Mouse (Mus musculus): ENCODE results near the gene 4930507D05Rik.
"Not testable (repeated sequence)": the region's sequence is repeated elsewhere in the genome, so short reads cannot be mapped to it uniquely, and the experiment has no call there.

4930507D05Rik gene

GRCm38 (mm10) chr10:62449364-62450279 is at the start of gene 4930507D05Rik, which contains the start of gene Supv3l1:
TSS of gene 4930507D05Rik (plus strand) at chr10:62449489.
TSS of gene Supv3l1 (minus strand) at chr10:62449738.
- peak; percentile 95 for DNase-seq

DNA sequence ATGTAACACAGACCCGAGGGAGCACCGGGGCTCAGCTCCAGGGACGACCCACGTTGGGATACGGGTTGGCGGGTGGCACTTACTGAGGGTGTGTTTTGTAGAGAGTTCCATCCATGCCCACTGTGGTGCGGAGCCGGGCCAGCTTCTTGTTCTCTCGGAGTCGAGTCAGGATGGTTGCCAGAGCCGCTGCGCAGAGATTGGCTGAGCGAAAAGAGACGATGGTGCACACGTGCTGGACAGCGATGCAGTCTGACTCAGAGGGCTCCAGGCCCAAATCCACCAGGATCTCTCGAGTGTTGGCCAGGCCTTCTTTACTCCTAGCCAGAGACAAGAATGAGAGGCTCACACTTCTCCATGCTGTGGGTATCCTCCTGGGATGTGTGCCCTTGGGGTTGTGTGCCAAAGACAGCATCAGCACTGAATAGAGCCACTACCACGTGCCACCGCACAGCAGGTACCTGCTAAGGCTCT is 47.6 kb upstream of the 4930507D05Rik start:
- DNase-seq: no peak

- DNase-seq: peak; percentile 20
Observed at GRCm38 (mm10) chr10:62404901-62405300, 44.4 kb upstream of the 4930507D05Rik start.

DNA sequence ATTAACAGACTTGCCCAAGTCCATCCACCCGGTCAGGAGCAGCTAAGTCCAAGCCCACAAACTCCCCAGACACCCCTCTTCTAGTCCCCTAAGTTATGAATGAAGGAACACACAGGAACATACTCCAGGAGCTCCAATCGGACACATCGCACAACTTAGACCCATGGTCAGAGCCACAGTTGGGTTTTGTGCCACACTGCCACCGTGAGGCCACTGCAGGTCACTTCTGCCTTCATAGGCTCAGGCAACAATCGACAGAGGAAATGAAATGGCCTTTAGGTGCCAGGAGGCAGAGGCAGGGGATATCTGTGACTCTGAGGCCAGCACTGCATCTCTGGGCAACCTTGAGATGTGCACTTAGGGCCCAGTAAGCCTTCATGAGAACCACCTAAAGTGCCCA is 38.3 kb upstream of the 4930507D05Rik start:
- peak; percentile 87 for DNase-seq

- DNase-seq: peak; percentile 70
Observed at GRCm38 (mm10) chr10:62411431-62412410, 37.6 kb upstream of the 4930507D05Rik start.

DNA sequence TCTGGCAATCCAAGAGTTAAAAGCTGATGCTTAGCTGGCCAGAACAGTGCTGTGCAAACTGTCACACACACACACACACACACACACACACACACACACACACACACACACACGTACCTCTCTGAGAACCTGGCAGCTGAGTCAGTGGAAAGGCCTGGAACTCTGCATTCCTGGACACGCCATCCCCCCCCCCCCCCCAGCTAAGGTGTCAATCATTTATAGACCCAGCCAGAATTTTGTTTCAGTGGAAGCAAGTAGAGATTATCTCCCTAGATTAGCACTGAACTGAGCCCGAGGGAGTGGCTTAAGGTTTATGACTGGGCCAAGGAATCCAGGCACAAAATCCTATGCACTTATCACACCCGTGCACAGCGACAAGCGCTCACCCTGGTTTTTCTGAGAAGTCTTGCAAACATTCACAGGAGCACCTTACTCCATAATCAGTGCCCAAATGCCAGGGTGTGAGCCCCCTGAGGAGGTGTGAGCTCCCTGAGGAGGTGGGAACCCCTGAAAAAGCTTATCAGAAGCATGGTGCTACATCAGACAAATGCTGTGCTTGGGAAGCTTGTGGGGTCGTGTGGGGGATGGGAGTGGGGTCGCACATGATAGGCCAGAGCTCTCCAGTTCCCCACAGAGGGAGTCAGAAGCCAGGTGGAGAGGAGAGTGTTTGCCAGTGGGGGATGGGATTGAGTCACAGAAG is 36.2 kb upstream of the 4930507D05Rik start:
- DNase-seq: peak; percentile 57

DNA sequence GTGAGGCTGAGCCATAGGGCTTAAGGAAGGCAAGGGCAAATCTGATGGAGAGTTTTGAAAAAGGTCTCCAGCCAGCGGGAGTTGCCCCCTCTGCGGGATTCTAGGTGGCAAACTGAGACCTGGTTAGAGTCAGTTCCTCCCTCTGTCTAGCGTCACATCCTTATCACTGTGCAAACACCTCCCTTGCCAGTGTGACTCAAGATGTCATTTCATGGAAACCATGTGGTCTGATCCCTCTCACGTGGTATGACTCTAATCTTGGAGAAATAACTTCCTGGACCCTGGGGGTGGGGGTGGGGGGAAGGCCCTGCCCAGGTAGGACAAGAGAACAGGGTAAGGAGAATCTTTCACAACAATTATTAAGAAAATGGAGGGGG is 35.7 kb upstream of the 4930507D05Rik start:
- no peak for DNase-seq

DNA sequence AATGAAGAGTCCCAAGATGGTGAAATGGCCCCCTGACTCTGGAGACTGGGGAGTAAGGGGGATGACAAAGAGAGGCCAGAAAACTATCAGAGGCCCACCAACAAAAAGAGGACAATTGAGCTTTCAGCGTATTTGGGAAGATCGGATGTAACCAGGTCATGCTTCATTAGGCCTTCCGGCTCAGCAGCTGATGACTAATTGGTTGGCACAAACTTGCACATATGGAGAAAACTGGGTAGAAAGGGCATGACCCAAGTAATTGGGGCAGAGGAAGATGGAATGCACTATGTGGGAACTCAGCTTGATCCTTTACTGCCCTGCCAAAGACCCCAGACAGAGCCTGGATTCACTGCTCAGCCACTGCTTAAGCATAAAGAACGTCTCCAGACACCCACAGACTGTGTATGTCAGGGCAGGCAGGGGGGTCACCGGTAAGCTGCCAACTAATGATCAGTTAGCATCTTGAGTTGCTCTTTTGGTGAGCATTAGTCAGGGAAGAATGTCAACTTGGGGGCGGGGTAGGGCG is 30.4 kb upstream of the 4930507D05Rik start:
- DNase-seq: peak; percentile 97

- no peak for DNase-seq
Observed at GRCm38 (mm10) chr10:62419422-62419821, 29.9 kb upstream of the 4930507D05Rik start.

DNA sequence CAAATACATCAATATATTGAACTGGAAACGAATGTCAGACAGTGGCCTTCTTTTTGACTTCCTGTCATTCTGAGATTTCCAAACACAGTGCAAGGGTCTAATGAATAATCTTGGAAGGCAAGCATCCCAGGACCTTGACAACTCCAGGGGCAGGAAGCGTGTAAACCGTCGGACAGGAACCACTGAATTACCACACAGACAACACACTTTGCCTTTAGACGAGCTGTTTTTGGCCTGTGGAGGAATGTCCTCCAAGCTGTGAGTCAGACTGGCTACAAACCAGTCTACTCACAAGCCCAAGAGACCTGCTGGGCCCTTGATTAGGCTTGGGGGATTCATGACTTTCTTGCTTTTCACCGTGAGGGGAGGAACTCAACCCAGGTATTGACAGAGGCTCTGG is 28.9 kb upstream of the 4930507D05Rik start:
- DNase-seq: no peak

GRCm38 (mm10) chr10:62421127-62421526 is 28.2 kb upstream of the 4930507D05Rik start:
- DNase-seq: peak; percentile 45

- peak; percentile 56 for DNase-seq
Observed at GRCm38 (mm10) chr10:62422255-62422654, 27.0 kb upstream of the 4930507D05Rik start, which contains the start of gene Hkdc1. TSS of gene Hkdc1 (minus strand) at chr10:62422491.

DNA sequence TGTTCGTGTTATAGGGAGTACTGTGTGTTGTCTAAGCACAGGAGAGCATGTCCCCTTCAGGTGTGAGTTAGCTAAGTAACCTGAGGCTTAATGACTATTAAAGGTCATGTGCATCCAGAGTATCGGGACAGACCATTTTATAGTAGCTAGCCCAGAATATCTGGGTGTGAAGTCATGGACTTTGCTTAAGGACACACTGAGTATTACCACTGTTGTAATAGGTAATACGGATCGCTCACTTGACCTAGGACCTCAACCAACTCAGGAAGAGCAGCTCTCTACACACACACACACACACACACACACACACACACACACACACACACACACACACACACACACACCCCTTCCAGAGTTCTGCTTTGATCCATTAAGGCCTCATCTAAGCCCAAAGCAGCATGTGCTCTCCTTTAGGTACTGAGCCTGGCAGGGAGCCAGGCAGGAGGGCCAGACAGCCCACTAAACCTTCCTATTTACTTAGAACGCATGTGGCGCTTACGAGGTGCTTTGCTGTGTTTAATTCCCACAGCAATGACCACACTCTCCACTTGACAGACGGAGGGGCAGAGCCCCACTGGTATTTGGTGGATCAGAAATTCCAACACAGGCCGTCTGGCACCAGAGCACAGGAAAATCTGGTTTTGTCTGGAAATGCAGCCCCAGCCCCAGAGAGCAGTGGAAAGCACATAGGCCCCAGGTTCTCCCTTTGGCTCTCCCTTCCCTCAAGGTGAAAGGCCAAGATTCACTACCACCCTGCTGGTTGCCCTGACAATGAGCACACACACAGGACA is 24.0 kb upstream of the 4930507D05Rik start:
- peak; percentile 37 for DNase-seq

- no peak for DNase-seq
Observed at GRCm38 (mm10) chr10:62430427-62430826, 18.9 kb upstream of the 4930507D05Rik start.

DNA sequence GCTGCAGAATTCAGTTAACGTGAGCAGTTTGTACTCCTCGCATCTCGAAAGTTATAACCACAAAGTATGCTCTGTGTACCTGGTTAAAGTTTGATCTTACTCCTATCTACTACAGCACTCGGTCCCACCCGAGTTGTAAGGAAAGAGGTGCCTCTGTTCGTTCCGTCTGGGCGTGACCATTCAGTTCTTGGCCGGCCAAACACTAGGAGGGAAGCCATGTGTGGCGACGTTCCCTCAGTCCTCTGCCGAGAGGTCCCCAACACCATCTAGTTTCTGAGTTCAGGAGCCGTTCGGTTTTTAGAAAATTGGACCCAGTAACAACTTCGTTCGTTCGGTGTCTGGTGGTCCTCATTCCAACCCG is 971 bp downstream of the 4930507D05Rik start:
- no peak for DNase-seq

- not testable (repeated sequence) for DNase-seq
Observed at GRCm38 (mm10) chr10:62452001-62452400, 2.7 kb downstream of the 4930507D05Rik start.

DNA sequence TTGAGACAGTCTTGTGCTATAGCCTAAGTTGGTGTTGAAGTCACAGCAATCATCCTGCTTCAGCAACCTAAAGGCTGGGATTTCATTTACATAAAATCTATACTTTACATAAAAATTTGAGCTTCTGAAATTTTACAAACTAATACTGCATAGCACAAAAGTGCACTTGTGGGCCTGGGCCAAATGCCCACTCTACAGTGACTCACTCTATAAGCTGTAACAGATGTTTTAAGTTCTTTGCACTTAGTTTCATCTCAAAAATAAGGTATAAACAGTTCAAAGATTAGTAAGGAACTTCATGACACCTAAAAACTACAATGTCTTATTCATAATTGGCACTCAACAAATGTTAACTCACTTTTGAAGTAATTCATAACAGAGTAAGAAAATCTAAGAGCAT is 12.0 kb downstream of the 4930507D05Rik start:
- DNase-seq: no peak

DNA sequence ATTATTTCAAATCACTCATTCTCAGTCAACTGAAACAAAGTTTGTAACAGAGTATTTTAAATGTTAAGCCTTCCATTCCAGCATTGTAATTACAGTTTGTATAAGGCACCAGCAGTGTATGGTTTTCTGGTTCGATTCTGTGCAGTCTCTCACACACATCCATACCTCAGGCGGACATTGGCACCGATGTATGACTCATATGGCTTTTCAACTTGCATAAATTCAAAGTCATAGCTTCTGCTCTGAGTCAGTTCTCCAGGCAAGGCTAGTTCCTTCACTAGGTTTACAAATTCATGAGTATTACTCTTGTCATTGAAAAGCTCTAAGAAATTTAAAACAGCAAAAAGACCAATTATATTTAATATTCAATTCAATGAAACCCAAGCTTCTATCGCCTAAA is 20.4 kb downstream of the 4930507D05Rik start:
- no peak for DNase-seq

DNA sequence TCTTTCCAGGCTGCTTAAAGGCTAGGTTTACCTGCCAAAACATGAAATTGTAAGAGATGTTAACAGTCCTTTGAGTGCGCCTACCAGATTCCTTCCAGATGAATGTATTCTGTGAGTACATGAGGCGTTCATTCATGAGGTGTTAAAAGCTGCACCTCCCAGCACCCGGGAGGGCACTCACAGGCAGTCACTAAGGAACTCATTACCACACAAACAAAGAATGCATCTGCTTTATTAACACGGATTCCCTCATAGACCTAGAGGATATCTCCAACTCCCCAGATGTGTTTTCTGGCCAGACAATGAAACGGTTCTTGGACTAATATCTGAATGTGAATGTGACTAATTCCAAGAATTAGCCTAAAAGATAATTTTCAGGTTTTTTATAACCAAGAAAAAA is 21.8 kb downstream of the 4930507D05Rik start:
- no peak for DNase-seq

DNA sequence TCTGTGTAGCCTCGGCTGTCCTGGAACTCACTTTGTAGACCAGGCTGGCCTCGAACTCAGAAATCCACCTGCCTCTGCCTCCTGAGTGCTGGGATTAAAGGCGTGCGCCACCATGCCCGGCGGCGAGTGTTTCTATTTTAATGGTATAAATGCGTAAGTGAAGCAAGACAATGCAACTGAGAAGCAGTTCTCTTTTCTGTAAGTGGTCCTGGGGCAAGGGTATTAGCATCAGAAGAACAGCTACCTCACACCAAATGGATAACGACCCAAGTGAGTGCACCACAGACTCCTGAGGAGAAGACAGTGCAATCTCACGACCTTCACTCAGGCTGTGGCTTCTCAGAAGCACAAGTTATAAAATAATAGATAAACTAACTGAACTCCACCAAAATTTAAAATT is 25.7 kb downstream of the 4930507D05Rik start:
- no peak for DNase-seq

GRCm38 (mm10) chr10:62476980-62477379 is 27.7 kb downstream of the 4930507D05Rik start:
- no peak for DNase-seq
